Mouse (Mus musculus) spleen, postnatal 36 days (tissue): Measurements from ENCODE around the gene Slc24a3.

Experiments used
- DNase-seq, 2 experiments: peaks; one replicate each; pipeline ENCODE4 v3.0.0; 2022; ENCODE audit warnings: low spot score in 2 of 2, mixed read lengths in 1 of 2

Slc24a3 gene

DNA sequence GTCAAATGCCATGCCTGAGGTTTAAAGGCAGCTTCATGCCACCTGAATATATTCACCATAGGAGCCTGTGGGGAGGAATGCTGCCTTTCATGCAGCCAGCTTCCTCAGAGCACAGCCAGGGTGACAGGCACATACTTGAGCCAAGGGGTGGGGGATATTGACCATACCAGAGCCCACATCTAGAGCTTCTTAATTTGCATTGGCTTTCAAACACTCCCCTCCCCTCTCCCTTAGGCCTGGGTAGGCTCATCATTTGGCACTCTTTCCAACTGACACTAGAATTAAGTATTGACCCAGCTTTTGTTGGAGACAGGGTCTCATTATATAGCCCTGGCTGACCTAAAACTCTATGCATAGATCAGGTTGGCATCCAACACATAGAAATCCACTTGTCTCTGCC lies 453.2 kb downstream of the Slc24a3 start:
- DNase-seq = no peak

DNA sequence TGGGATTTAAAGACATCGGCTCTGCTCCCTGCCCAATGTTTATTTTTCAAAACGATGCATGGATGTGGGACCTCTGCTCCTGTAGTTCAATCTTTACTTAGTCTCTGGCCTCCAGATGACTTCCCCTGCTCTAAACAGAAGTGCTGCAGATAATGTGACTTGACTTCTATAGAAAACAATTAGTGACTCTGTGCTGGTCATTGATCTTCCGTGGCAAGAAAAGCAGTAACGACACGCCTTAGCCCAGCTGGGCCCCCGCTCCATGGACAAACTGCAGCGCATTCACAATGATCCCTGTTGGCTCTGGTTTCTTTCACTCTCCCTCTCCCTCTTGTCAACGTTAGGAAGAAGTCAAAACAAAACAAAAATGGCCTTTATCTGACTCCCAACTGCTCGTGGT lies 453.6 kb downstream of the Slc24a3 start:
- DNase-seq = no peak

DNA sequence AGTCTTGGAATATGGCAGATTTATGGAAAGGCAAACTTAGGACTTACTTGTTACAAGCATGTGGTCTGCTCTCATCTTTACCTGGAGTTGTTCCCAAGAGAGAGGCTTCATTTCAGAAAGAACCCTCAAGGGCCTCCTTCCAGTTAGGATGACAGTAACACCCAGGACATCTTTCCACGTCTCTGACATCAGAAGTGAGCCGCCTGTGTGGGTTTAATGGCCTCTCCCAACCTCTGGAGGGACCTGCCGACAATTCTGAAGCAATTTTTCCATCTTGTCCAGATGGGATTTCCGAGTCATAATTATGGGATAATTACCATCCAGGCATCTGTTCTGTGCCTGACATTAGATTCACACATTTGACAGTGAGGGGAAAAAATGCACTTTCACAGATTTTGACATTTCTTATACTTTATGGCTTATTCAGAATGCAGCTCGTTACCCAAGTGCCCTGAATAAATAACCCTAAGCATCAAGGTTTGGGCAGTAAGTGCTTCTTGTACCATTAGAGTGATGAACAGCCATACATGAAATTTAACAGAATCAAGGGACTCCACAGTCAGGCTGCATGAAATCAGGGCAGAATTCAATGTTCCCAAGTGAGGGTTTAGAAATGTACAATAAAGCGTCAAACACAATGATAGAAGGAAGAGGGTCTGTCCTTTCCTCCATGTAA lies 463.7 kb downstream of the Slc24a3 start:
- DNase-seq = no peak

DNA sequence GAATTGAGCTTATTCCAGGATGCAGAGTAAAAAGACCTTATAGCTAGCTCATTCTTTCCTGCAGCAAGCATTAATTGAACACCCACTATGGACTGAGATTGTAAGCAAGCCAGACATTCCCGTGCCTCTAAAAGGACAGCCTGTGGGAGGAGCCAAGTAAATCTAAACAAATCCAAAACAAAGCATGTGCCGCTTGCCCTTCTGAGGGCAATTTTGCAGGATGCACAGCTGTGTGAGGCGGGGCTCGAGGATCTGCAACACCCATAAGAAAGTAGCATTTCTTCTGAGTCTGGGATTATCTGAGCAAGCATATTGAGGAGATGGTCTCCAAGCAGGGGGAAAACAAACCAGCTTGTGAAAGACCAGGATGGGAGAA lies 464.2 kb downstream of the Slc24a3 start:
- DNase-seq = no peak

GRCm38 (mm10) chr2:145633811-145634210 lies 466.3 kb downstream of the Slc24a3 start:
- DNase-seq = no peak

DNA sequence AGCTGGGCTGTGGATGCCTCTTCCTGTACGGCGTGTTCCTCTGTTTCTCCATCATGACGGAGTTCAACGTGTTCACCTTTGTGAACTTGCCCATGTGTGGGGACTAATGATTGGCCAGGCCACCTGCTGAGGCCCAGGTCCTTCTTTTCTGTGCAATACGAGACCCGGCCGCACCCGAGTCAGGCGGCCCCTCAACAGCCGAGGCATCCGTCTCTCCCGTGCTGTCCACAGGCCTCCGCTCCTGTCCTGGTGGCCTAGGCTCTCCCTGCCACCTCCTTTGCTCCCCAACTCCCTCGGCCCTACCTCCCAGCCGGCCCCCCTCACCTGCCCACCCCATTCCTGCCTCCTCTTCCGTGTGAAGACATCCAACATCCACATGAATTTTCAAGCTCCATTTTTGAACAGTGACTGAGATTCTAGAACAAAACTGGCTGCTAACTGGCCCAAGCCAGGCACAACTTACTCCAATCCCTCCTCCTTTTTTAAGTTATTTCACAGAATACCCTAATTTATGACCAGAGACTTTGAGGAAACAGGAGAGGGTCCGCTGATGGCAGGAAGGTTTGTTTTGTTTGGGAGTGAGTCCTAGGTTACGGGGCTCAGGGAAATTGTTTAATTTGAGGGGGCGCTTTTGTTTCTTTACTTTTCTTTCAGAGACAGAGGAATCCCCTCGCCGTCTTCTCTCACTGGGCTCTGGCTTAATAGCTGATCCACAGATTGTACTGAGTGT lies 472.9 kb downstream of the Slc24a3 start:
- DNase-seq = no peak

- no peak for DNase-seq
These were observed 487.9 kb downstream of the Slc24a3 start for GRCm38 (mm10) chr2:145655373-145655960.

GRCm38 (mm10) chr2:145656121-145656520 lies 488.6 kb downstream of the Slc24a3 start:
- no peak for DNase-seq

GRCm38 (mm10) chr2:145656716-145657115 lies 489.2 kb downstream of the Slc24a3 start:
- DNase-seq = no peak

- no peak for DNase-seq
These were observed 493.7 kb downstream of the Slc24a3 start for GRCm38 (mm10) chr2:145661242-145661641.

GRCm38 (mm10) chr2:145663899-145664298 lies 496.3 kb downstream of the Slc24a3 start:
- no peak for DNase-seq

GRCm38 (mm10) chr2:145664311-145664710 lies 496.8 kb downstream of the Slc24a3 start:
- no peak for DNase-seq

DNA sequence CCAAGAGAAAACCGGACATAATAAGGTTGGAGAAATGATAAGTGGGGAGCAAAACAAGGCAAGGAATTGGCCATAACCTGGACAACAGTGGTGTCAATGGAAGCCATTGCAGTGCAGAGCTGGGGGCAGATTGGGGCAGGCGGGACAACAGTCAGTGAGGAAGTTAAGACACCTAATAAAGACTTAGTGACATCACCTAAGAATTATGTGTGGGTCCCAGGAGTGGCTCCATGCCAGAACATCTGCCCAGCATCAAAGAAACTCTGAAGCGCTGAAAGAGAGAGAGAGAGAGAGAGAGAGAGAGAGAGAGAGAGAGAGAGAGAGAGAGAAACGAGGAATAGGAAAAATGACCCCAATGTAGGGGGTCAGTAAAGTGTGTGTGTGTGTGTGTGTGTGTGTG lies 500.6 kb downstream of the Slc24a3 start:
- DNase-seq = no peak

DNA sequence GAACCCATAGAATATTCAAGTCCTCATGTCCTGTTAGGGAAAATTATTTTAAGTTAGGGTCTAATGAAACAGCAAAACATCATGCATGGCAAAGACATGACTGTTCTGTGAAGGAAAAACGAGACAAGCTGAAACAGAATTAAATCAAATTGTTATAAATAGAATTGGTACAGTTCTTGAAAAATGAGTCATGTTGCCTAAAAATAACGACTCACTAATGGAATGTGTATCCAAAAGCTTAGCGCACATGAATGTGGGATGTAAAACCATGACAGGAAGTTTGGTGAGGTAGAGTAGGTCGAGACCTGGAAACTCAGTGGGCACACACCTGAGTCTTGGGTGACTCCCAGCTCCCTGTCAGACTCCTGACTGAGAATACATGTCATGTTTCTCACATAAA lies 502.6 kb downstream of the Slc24a3 start:
- DNase-seq = no peak

- DNase-seq = no peak
These were observed 507.1 kb downstream of the Slc24a3 start for GRCm38 (mm10) chr2:145674496-145675141.

GRCm38 (mm10) chr2:145675142-145675755 lies 507.7 kb downstream of the Slc24a3 start, which contains the start of gene Rin2:
Gene Rin2 (plus strand): TSS chr2:145675215.
- DNase-seq = peak; percentile 11 to 21

GRCm38 (mm10) chr2:145675756-145676543 lies 508.4 kb downstream of the Slc24a3 start:
- no peak for DNase-seq

DNA sequence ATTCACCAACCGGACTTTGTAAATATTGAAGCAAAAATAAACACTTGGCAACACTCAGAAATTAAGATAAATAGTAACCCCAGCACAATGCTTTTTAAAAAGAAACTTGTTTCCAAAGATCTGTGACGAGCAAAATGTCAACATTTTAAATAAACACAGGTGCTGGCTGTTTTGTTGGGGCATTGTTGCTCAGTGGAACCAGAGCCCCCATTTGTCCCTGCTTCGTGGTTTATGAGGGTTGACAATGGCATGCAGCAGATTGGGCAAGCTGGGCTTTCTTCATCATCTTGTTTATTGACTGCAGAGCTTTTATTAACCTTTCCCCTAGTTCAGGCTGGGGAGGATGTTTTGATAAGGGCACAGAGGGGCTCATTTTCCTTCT lies 509.0 kb downstream of the Slc24a3 start:
- no peak for DNase-seq

GRCm38 (mm10) chr2:145676936-145677335 lies 509.4 kb downstream of the Slc24a3 start:
- no peak for DNase-seq

DNA sequence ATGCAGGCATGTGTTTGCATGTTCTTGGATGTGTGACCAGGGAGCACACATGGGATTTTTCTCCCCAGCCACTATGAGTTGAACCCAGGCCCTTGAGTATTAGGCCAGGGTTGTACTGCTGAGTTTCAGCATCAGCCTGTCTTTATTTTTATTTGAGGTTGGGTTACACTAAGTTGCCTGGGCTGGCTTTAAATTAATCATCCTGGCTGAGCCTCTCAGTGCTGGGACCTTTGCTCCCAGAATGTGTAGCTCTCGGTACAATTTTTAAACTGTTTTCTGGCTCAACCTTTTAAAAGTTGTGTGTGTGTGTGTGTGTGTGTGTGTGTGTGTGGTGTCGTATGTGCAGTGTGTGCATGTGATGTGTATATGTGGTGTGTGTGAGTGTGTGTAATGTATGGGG lies 512.6 kb downstream of the Slc24a3 start:
- no peak for DNase-seq

DNA sequence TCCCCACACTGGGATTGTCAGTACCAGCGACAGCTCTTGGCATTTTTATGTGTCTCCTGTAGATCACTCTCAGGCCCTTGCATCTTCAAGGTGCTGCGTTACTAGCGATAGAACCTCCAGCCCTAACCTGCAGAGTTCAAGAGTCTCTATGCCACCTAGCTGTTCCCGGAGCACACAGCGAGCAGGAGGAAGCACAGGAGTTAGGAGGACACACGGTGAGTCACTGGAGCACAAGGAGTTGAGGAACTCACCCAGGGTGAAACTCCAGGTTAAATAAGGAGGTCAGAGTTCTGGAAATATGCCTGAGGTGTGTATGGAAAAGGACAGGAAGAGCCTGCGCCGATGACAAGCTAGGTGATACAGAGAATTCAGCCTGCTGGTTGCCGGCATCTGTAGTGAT lies 513.2 kb downstream of the Slc24a3 start:
- no peak for DNase-seq
